Mouse (Mus musculus): ENCODE data around the gene Tbata. TPM values are rescaled to one million over a fixed set of nuclear protein-coding genes. Genes with fewer than 3 reads are reported as not detected.

Tbata gene
- polyA plus RNA-seq, 1 experiment = 0.58 TPM

GRCm38 (mm10) chr10:61211105-61211504, 39.4 kb downstream of the Tbata start:
- DNase-seq (ENCODE audit: low spot score) = no peak

DNA sequence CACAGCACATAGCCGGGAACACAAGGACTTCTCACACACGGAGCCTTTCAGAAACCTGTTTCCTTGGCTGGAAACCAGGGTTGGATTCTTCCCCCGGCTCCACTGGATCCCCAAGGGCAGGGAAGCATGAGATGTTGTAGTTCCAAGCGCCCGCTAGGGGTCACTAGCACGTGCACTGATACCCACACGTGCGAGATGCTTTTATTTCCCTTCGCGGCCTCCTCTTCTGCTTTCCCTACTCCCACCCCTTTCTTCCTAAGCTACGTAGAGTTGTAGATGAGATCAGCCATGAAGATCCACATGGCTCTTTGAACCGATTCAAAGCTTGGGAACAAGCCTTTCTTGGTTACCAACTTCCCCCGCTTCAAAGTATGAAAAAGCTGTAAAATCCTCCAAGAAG, 40.0 kb downstream of the Tbata start:
- no peak for DNase-seq (ENCODE audit: low spot score)

DNA sequence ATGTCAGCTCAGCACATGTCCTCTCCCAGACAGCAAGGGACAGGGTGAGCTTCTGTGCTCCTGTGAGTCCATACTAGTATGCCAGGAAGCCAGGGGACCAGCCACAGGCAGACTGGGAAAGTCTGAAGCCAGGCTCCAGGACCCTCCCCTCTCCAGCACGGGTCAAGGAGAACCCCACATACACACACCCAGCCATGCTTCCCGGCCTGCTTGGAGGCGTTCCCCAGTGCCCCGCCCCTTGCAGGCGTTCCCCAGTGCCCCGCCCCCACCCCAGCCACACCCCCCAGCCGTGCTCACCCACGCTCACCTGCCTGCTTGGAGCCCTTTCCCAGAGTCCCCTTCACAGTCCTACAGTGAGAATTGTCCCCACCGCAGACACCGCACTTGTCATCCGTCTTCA, 41.1 kb downstream of the Tbata start:
- no peak for DNase-seq (ENCODE audit: low spot score)

DNA sequence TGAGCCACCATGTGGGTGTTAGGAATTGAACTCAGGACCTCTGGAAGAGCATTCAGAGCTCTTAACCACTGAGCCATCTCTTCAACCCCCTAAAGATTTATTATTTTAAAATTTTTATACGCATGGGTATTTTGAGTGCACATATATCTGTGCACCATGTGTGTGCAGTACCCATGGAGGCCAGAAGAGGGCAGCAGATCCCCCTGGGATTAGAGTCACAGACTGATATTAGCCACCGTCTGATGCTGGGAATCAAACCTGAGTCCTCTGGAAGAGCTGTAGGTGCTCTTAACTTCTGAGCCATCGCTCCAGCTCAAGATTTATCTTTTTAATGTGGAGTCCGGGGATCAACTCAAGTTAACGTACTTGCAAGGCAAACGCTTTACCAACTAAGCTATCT, 43.9 kb downstream of the Tbata start:
- DNase-seq (ENCODE audit: low spot score) = no peak

- DNase-seq (ENCODE audit: low spot score) = no peak
These were observed 44.4 kb downstream of the Tbata start for GRCm38 (mm10) chr10:61216163-61216562.

DNA sequence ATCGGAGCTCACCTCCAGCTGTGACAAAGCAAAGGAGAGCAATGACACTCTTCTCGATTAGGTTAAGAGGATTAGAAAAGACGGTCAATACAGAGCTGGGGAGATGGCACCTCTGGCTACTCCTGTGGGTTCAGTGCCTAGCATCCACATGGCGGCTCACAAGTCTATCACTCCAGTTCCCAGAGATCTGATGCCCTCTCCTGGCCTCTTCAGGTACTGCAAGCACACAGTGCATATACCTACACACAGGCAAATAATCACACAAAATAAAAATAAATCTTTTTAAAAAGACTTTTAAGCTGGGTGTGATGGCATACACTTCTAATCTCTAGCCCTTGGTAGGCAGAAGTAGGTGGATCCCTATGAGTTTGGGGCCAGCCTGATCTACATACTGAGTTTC, 47.6 kb downstream of the Tbata start:
- no peak for DNase-seq (ENCODE audit: low spot score)

- no peak for DNase-seq (ENCODE audit: low spot score)
These were observed 53.9 kb downstream of the Tbata start for GRCm38 (mm10) chr10:61225694-61226093.

DNA sequence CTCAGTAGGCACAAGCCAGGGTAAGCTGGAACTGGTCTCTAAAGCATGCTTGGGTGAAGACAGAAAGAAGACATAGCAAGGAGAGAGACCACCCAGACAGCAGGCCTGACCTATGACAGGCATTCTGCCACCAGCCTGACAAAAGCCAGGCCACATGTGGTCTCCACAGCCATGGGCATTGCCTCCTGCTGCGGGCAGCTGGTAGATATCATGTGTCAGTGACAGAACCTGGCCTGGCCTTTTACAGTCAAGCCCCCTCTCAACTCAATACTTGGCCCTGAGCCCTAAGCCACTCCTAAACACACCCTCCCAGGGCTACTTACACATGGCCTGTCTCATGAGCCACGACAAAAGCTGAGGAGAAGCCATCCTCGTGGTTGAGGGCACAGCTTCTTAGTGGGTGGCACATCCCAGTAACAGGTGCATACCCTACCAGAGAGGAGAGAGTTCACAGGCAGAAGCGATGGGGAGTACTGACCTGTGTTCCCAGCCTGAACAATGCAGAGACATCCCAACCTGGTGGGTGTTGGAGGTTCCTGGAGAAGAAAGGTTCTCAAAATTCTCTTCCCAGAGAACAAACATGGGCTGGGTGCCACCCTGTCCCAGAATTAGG, 55.1 kb downstream of the Tbata start:
- DNase-seq (ENCODE audit: low spot score) = no peak

DNA sequence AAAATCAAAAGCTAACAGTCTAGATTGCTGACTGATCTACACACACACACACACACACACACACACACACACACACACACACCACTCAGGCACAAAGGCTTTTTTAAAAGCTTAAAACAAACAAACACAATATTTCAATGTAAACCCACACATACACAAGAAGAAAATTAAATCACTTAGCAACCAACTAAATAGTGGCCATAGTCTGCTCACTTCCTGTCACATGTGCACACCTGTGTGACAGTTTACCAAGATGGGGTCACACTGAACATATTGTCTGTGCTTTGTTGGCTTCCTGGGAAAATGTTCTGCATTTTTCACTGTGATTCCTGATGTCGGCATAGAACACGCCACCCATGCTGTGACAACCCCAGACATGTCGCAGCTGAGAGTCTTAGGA, 60.0 kb downstream of the Tbata start:
- DNase-seq (ENCODE audit: low spot score) = no peak

DNA sequence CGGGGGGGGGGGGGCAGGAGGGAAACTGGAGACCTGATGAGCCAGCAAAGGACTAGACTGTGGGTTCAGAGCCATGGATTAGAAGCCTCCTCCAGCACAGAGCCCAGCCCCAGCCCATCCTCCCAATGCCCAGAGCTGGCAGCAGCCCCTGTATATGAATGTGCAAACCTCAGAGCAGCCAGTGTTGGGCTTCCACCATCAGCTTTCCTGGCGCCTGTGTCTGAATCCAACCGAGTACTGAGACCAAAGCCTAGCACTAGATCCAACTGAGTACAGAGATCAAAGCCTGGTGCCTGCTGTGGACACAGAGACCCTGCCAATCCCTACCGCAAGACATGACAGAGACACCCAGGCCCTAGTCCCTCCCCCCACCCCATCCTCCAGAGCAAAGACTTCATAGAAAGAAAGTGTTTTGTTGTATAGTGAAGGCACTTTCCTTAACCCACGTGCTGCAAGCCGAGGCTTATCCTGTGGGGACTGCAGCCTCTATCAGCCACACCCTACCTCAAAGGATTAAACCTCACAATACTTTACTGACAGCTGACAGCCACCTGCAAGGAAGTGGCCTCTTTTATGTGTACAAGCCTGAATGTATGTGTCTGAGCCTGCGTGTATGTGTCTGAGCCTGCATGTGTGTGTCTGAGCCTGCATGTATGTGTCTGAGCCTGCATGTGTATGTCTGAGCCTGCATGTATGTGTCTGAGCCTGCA, 61.3 kb downstream of the Tbata start:
- DNase-seq (ENCODE audit: low spot score) = no peak

DNA sequence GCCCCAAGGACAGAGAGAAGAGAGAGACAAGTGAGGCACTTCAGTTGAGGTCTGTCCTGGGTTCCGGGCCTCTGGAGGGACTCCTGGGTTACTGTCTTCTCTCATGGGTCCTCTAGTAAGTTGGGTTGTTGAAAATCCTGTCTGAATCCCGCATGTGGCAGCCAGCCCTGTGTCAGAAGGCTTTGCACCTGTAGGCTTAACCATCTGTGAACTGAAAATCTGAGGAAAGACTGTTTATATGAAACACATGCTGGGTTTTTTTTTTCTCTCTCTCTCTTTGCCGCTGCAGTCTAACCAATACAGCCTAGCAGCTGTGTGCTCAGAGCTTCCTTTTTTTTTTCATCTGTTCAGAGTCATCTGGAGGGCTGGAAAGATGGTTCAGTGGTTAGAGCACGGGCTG, 62.6 kb downstream of the Tbata start:
- no peak for DNase-seq (ENCODE audit: low spot score)

- no peak for DNase-seq (ENCODE audit: low spot score)
These were observed 64.0 kb downstream of the Tbata start for GRCm38 (mm10) chr10:61235677-61236267.

- no peak for DNase-seq (ENCODE audit: low spot score)
These were observed 65.1 kb downstream of the Tbata start for GRCm38 (mm10) chr10:61236683-61237390.

DNA sequence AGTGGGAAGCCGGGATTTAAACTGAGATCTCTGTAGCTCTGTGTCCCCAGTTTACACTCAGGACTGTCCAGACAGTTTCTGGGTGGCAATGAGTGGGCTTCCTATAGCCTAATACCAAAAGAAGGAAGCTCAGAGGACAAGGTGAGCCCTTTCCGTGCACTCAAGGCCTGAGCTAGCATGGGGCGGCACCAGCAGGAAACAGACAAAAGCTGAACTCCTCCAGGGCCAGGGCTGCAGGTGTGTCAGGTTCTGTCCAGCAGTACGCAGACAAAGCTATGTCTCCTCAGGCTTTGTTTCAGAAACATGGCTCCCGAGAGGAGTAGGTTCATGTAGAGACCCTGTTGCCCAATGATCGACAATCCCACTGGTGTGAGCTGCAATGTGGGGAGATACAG, 65.6 kb downstream of the Tbata start:
- DNase-seq (ENCODE audit: low spot score) = no peak

Other genes starting within 250 kb of the Tbata start
- 19.7 and 22.7 TPM in 2 replicates for gene Pcbd1, start 82.6 kb upstream of the Tbata start, polyA plus RNA-seq (2012; rRNA removed)
- gene Sgpl1, start 24.3 kb upstream of the Tbata start, polyA plus RNA-seq (2012; rRNA removed) = 197 and 200 TPM in 2 replicates
- gene Adamts14, start 101.5 kb downstream of the Tbata start, polyA plus RNA-seq (2012; rRNA removed) = 1.3 and 1.9 TPM in 2 replicates
- 0.74 and 0.94 TPM in 2 replicates for gene Prf1, start 125.9 kb downstream of the Tbata start, polyA plus RNA-seq (2012; rRNA removed)
- gene Pald1, start 211.6 kb downstream of the Tbata start, polyA plus RNA-seq (2012; rRNA removed) = 14.0 and 14.3 TPM in 2 replicates
- gene Nodal, start 246.0 kb downstream of the Tbata start, polyA plus RNA-seq (2012; rRNA removed) = 0.07 TPM in 1 of 2 replicates, not detected in the other